Mouse (Mus musculus) spleen, adult 12 weeks (tissue): ENCODE data around the gene Gclc.

Experiments
- DNase-seq: peaks from one replicate; pipeline ENCODE4 v3.0.0; 2022; ENCODE audit warnings: low spot score

Gene Gclc

GRCm38 (mm10) chr9:77753853-77754727, at the start of gene Gclc:
TSS of gene Gclc (plus strand) at chr9:77754535.
- DNase-seq, result peak; percentile 89

- DNase-seq, result no peak
These were observed 47.8 kb upstream of the Gclc start for GRCm38 (mm10) chr9:77706515-77706914.

GRCm38 (mm10) chr9:77707433-77708139, 46.7 kb upstream of the Gclc start:
- DNase-seq, result no peak

- DNase-seq, result no peak
These were observed 45.4 kb upstream of the Gclc start for GRCm38 (mm10) chr9:77708950-77709349.

GRCm38 (mm10) chr9:77711021-77711569, 43.2 kb upstream of the Gclc start:
- DNase-seq, result no peak

GRCm38 (mm10) chr9:77712816-77713215, 41.5 kb upstream of the Gclc start:
- DNase-seq, result no peak

- no peak for DNase-seq
These were observed 41.0 kb upstream of the Gclc start for GRCm38 (mm10) chr9:77713301-77713700.

- DNase-seq, result no peak
These were observed 39.1 kb upstream of the Gclc start for GRCm38 (mm10) chr9:77715262-77715661.

GRCm38 (mm10) chr9:77716009-77716408, 38.3 kb upstream of the Gclc start:
- no peak for DNase-seq

GRCm38 (mm10) chr9:77717831-77718435, 36.4 kb upstream of the Gclc start:
- no peak for DNase-seq

GRCm38 (mm10) chr9:77718816-77719411, 35.4 kb upstream of the Gclc start:
- no peak for DNase-seq

- DNase-seq, result no peak
These were observed 34.7 kb upstream of the Gclc start for GRCm38 (mm10) chr9:77719675-77720074.

- no peak for DNase-seq
These were observed 32.0 kb upstream of the Gclc start for GRCm38 (mm10) chr9:77722381-77722780.

- DNase-seq, result no peak
These were observed 30.1 kb upstream of the Gclc start for GRCm38 (mm10) chr9:77724216-77724615.

- DNase-seq, result no peak
These were observed 28.9 kb upstream of the Gclc start for GRCm38 (mm10) chr9:77725448-77725847.

- DNase-seq, result no peak
These were observed 28.2 kb upstream of the Gclc start for GRCm38 (mm10) chr9:77726018-77726684.

- DNase-seq, result no peak
These were observed 27.3 kb upstream of the Gclc start for GRCm38 (mm10) chr9:77727012-77727411.

GRCm38 (mm10) chr9:77732067-77732466, 22.3 kb upstream of the Gclc start:
- no peak for DNase-seq

- no peak for DNase-seq
These were observed 16.9 kb upstream of the Gclc start for GRCm38 (mm10) chr9:77737298-77738041.

GRCm38 (mm10) chr9:77741452-77741851, 12.9 kb upstream of the Gclc start:
- no peak for DNase-seq

GRCm38 (mm10) chr9:77744798-77745197, 9.5 kb upstream of the Gclc start:
- no peak for DNase-seq
